Mouse (Mus musculus) cerebellum, postnatal 14 days (tissue): Measurements from ENCODE around the gene Urad.

Experiments used
- DNase-seq, 2 experiments: peaks; one replicate each; pipeline ENCODE4 v3.0.0; 2021; ENCODE audit warnings: mixed read lengths in 2 of 2

Gene Urad

GRCm38 (mm10) chr5:147322183-147322582 lies at the start of gene Urad:
Gene Urad, minus strand, starts transcription at chr5:147322440.
- DNase-seq: no peak

- DNase-seq: peak in 1 of 2 experiments; percentile 26
Measured at GRCm38 (mm10) chr5:147370276-147370675, 48.0 kb upstream of the Urad start.

GRCm38 (mm10) chr5:147368221-147368620 lies 46.0 kb upstream of the Urad start:
- DNase-seq: peak; percentile 41 to 53

GRCm38 (mm10) chr5:147365995-147366765 lies 43.9 kb upstream of the Urad start:
- DNase-seq: no peak

- no peak for DNase-seq
Measured at GRCm38 (mm10) chr5:147363054-147363453, 40.8 kb upstream of the Urad start.

GRCm38 (mm10) chr5:147358481-147358880 lies 36.2 kb upstream of the Urad start:
- DNase-seq: no peak

GRCm38 (mm10) chr5:147357536-147357935 lies 35.3 kb upstream of the Urad start:
- peak; percentile 16 to 39 for DNase-seq

- DNase-seq: no peak
Measured at GRCm38 (mm10) chr5:147356260-147357055, 34.2 kb upstream of the Urad start.

GRCm38 (mm10) chr5:147355788-147356187 lies 33.5 kb upstream of the Urad start:
- DNase-seq: no peak

GRCm38 (mm10) chr5:147354985-147355384 lies 32.7 kb upstream of the Urad start:
- no peak for DNase-seq

- no peak for DNase-seq
Measured at GRCm38 (mm10) chr5:147354161-147354780, 32.0 kb upstream of the Urad start.

GRCm38 (mm10) chr5:147351931-147352330 lies 29.7 kb upstream of the Urad start:
- DNase-seq: no peak

- no peak for DNase-seq
Measured at GRCm38 (mm10) chr5:147345981-147346380, 23.7 kb upstream of the Urad start.

GRCm38 (mm10) chr5:147343904-147344303 lies 21.7 kb upstream of the Urad start:
- no peak for DNase-seq

- no peak for DNase-seq
Measured at GRCm38 (mm10) chr5:147342901-147343300, 20.7 kb upstream of the Urad start.

- no peak for DNase-seq
Measured at GRCm38 (mm10) chr5:147340741-147341414, 18.6 kb upstream of the Urad start.

GRCm38 (mm10) chr5:147339560-147339959 lies 17.3 kb upstream of the Urad start:
- DNase-seq: no peak

GRCm38 (mm10) chr5:147338967-147339366 lies 16.7 kb upstream of the Urad start:
- DNase-seq: no peak

GRCm38 (mm10) chr5:147332711-147333110 lies 10.5 kb upstream of the Urad start:
- no peak for DNase-seq

- peak; percentile 62 to 83 for DNase-seq
Measured at GRCm38 (mm10) chr5:147331547-147331946, 9.3 kb upstream of the Urad start.

- no peak for DNase-seq
Measured at GRCm38 (mm10) chr5:147329946-147330345, 7.7 kb upstream of the Urad start.

GRCm38 (mm10) chr5:147327636-147328035 lies 5.4 kb upstream of the Urad start:
- no peak for DNase-seq

- DNase-seq: no peak
Measured at GRCm38 (mm10) chr5:147325931-147326330, 3.7 kb upstream of the Urad start.
